Mouse (Mus musculus): Measurements from ENCODE around the gene Capn2. TPM values are rescaled to one million over a fixed set of nuclear protein-coding genes. Genes with fewer than 3 reads are reported as not detected.

The Capn2 gene
- polyA plus RNA-seq, 1 experiment from 2014 or later = 126 TPM

Other genes starting within 250 kb of the Capn2 start
- gene Degs1, start 234.8 kb downstream of the Capn2 start, polyA plus RNA-seq (2015; fragmentation: Nextera tagmentation; extraction: Ambion mirVana) = 120 and 125 TPM in 2 replicates
- gene Fbxo28, start 176.0 kb downstream of the Capn2 start, polyA plus RNA-seq (2015; fragmentation: Nextera tagmentation; extraction: Ambion mirVana) = 18.1 and 18.4 TPM in 2 replicates
- gene Trp53bp2, start 108.4 kb downstream of the Capn2 start, polyA plus RNA-seq (2015; fragmentation: Nextera tagmentation; extraction: Ambion mirVana) = 27.2 and 27.8 TPM in 2 replicates
- 0.19 TPM in 1 of 2 replicates, not detected in the other for gene Capn8, start 47.4 kb upstream of the Capn2 start, polyA plus RNA-seq (2015; fragmentation: Nextera tagmentation; extraction: Ambion mirVana)
- gene Ccdc185, start 231.6 kb upstream of the Capn2 start, polyA plus RNA-seq (2015; fragmentation: Nextera tagmentation; extraction: Ambion mirVana) = not detected in 2 replicates
- gene Susd4, start 246.3 kb upstream of the Capn2 start, polyA plus RNA-seq (2015; fragmentation: Nextera tagmentation; extraction: Ambion mirVana) = 19.8 and 20.0 TPM in 2 replicates